Mouse (Mus musculus) gastrocnemius, adult 2 months (tissue): ENCODE measurements around the gene Necap2. TPM values are rescaled to one million over a fixed set of nuclear protein-coding genes. Genes with fewer than 3 reads are reported as not detected.

Experiments
- DNase-seq: peaks from one replicate; pipeline ENCODE4 v3.0.0; 2022
- H3K27ac ChIP-seq: fragments of 200-600 bp; 2 replicates; pipeline ENCODE4 v1.8.1; 2022; ENCODE audit warnings: mild to moderate bottlenecking
- H3K4me3 ChIP-seq: fragments of 200-600 bp; 2 replicates; pipeline ENCODE4 v1.8.1; 2022; ENCODE audit warnings: mild to moderate bottlenecking, moderate library complexity
- CTCF ChIP-seq: fragments of 200-600 bp; IDR thresholded peaks from 2 replicates; pipeline ENCODE4 v1.8.1; 2022; ENCODE audit warnings: antibody characterized with exemption, mild to moderate bottlenecking, moderate library complexity
- intact Hi-C: fragments of 180-260 bp; cut with DNase I; formaldehyde crosslinking; loops from one replicate; pipeline ENCODE4 v1.15.1; 2025
- long read RNA-seq, 2 experiments: library from polyadenylated mRNA; stranded (forward); transcript quantifications; one replicate each; pipeline ENCODE4 v2.0.0; 2021
- total RNA-seq, 2 experiments: library from RNA; stranded (reverse); gene quantifications; 2 replicates each; pipeline ENCODE4 v1.2.3; 2021

Necap2 gene
- 10 to 100 TPM; 13.1 to 16.5 TPM for total RNA-seq
- long read RNA-seq, experiment 1, transcript Necap2-201 (8 exons, 1,906 nt) = major isoform, 19 of 33 reads
- long read RNA-seq, experiment 1, partial matches to known transcripts = 5 of 33 reads
- long read RNA-seq, experiment 1, other reads (novel, unspliced or antisense) = 9 of 33 reads
- long read RNA-seq, experiment 2, transcript Necap2-201 (8 exons, 1,906 nt) = major isoform, 17 of 20 reads
- long read RNA-seq, experiment 2, partial matches to known transcripts = 1 of 20 reads
- long read RNA-seq, experiment 2, other reads (novel, unspliced or antisense) = 2 of 20 reads

- intact Hi-C loops = loop anchor here (5.0 kb wide), 1 partner anchor 59 kb away; the partner anchor contains the start of gene Szrd1
- Histone ChIP-seq H3K27ac (peak within 1 kb of the TSS; percentile 92), H3K4me3 (peak within 1 kb of the TSS; percentile 94)
- peak; percentile 98; the same call in 1 of the 2 replicates for TF ChIP-seq CTCF
- DNase-seq = peak; percentile 96
These were observed at the start of gene Necap2 for GRCm38 (mm10) chr4:141077681-141078509. TSS of gene Necap2 (minus strand) at chr4:141078357.

DNA sequence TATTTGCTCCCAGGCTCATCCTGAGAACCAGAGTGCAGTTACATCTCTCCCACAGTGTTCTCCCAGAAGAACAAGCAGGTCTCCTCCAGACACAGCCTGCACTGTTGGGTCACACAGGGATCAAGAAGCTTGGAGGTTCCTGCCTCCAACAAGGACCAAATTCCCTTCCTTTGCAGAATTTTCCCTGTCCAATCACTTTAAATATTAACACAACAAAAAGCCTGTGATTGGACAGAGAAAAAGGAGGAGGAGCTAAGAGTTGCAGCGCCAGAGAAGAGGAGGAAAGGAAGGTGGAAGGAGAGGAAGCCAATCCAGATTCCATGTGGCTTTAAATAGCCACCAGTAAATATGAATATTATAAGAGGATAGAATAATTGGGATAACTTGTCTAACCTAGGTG lies 44.9 kb upstream of the Necap2 start:
- no peak for TF ChIP-seq CTCF
- intact Hi-C loops = no loop called here
- no peak overlapping the region for H3K4me3 ChIP-seq
- peak overlapping the region; percentile 75 for H3K27ac ChIP-seq
- no peak for DNase-seq

- DNase-seq = peak; percentile 51
- no peak for TF ChIP-seq CTCF
- intact Hi-C loops = no loop called here
- Histone ChIP-seq H3K4me3 (no peak overlapping the region), H3K27ac (peak overlapping the region; percentile 75)
These were observed 44.5 kb upstream of the Necap2 start for GRCm38 (mm10) chr4:141122663-141123062.

- intact Hi-C loops = no loop called here
- Histone ChIP-seq H3K4me3 (no peak overlapping the region), H3K27ac (no peak overlapping the region)
- peak; percentile 67 for TF ChIP-seq CTCF
- peak; percentile 63 for DNase-seq
These were observed 42.5 kb upstream of the Necap2 start for GRCm38 (mm10) chr4:141120700-141121099.

DNA sequence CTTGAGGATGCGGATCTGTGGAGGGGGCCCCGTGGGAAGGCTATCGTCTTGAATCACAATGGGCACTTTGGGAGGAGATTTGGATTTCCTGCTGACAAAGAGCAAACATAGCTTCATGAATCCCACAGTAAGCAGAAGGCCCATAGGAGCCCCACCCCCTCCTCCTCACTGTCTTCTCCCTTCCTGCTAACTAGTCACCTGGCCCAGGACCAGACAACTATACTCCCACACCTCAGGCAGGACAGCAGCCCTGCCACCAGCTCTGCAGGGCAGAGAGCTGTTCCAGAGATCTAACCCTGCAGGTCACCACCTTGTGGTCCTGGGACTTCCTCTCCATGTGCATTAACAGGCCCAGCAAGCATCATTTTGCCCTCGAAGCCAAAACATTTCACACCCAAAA lies 40.5 kb upstream of the Necap2 start:
- Histone ChIP-seq H3K27ac (peak overlapping the region; percentile 54; the same call in 1 of the 2 replicates), H3K4me3 (no peak overlapping the region)
- DNase-seq = no peak
- TF ChIP-seq CTCF = no peak
- intact Hi-C loops = no loop called here

GRCm38 (mm10) chr4:141115398-141115797 lies 37.2 kb upstream of the Necap2 start:
- no peak for TF ChIP-seq CTCF

DNA sequence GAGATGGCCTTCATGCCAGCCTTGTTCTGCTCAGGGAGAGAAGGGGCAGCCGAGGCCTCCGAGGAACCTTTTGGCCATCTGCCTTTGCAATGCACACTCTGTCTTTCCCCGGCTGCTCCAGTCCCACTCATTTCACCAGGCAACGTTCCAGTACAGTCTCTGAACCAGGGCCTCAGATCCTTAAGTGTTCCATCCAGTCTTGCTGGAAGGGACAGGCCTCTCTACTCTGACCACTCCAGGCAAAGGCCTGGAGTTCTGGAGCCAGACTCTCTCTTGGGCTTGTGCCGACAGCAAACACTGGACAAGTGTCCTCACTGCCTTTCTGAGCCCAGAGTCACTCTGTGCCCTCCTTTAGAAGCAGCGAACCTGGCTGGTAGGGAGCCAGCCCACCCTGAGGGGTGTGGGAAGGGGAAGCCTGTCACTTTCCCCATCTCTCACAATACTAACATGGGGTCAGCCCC lies 36.4 kb upstream of the Necap2 start:
- no peak for TF ChIP-seq CTCF
- peak; percentile 44 for DNase-seq
- intact Hi-C loops = no loop called here
- H3K27ac ChIP-seq = peak overlapping the region; percentile 32
- no peak overlapping the region for H3K4me3 ChIP-seq

More at GRCm38 (mm10) chr4:141115398-141115797, 37.2 kb upstream of the Necap2 start:
- Histone ChIP-seq H3K27ac (no peak overlapping the region), H3K4me3 (no peak overlapping the region)
- intact Hi-C loops = no loop called here
- no peak for DNase-seq

- DNase-seq = no peak
- TF ChIP-seq CTCF = no peak
- peak overlapping the region; percentile 32; the same call in 1 of the 2 replicates for H3K27ac ChIP-seq
- intact Hi-C loops = no loop called here
- no peak overlapping the region for H3K4me3 ChIP-seq
These were observed 35.7 kb upstream of the Necap2 start for GRCm38 (mm10) chr4:141113831-141114230.

DNA sequence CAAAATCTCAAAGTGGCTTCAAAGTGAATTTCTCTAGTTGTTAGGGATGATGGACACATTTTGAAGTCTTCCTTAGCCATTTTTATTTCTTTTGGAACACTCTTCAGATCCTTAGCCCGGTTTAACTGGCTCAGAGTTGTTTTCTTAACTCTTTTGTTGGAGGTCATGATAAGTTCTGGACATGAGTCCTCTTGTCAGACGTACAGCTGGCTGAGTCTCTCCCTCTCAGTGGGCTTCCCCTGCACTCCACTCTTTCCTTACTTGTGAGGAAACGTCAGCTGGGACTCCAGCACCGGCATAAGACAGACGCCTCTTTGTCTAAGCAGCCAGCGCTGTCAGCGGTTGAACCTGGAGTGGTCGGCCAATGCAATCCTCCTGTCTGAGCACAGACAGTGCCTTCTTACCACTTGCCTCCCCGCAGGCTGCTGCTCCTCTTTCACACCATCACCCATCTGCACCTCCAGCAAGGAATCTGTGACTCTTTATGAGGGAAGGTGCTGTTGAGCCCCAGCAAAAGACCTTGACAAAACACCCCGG lies 30.1 kb upstream of the Necap2 start:
- TF ChIP-seq CTCF = no peak
- intact Hi-C loops = no loop called here
- H3K4me3 ChIP-seq = no peak overlapping the region
- no peak overlapping the region for H3K27ac ChIP-seq
- no peak for DNase-seq

- no peak for DNase-seq
- Histone ChIP-seq H3K4me3 (no peak overlapping the region), H3K27ac (no peak overlapping the region)
- intact Hi-C loops = no loop called here
- TF ChIP-seq CTCF = no peak
These were observed 28.5 kb upstream of the Necap2 start for GRCm38 (mm10) chr4:141106526-141107183.

DNA sequence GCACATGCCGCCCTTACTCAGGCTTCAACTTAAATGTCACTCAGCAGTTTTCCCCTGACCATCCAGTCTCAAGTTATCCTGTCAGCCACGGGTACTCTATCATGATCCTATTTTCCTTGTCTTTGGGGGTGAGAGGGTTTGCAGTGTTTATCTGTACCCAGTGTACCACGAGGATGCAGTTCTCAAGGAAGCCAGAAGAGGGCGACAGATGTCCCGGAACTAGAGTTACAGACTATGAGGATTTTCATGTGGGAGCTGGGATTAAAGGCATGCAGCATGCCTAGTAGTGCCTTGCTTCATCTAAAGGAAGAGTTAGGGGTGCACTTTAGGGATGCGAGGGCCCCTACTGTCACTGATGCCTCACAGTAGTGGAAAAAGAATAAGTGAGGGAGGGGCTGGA lies 23.7 kb upstream of the Necap2 start:
- intact Hi-C loops = no loop called here
- TF ChIP-seq CTCF = peak; percentile 58

DNA sequence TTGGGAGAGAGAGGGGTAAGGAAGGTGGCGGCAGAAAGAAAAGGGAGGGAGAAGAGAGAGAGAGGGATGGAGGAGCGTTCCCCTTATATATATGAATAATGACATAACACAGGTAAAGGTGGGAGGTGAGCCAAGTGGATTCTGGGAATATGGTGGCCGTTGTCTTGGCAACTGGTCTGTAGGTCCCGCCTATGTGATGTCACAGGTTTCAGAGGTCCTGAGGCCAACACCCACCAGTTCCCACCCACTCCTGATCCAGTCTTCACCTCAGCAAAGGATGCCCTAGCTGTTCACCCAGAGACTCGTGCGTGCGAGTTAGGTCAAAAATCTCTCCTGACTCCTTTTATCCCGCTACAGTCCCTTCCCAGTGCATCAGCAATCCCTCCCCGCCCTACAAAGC lies 23.1 kb upstream of the Necap2 start:
- intact Hi-C loops = no loop called here
- peak; percentile 3 for DNase-seq
- Histone ChIP-seq H3K27ac (no peak overlapping the region), H3K4me3 (no peak overlapping the region)
- TF ChIP-seq CTCF = no peak

More for the DNA sequence above, 23.7 kb upstream of the Necap2 start:
- Histone ChIP-seq H3K27ac (no peak overlapping the region), H3K4me3 (no peak overlapping the region)
- peak; percentile 19 for DNase-seq

- H3K4me3 ChIP-seq = no peak overlapping the region
- intact Hi-C loops = no loop called here
- DNase-seq = no peak
These were observed 21.8 kb upstream of the Necap2 start for GRCm38 (mm10) chr4:141099956-141100355.

More at GRCm38 (mm10) chr4:141099956-141100355, 21.8 kb upstream of the Necap2 start:
- TF ChIP-seq CTCF = no peak
- H3K27ac ChIP-seq = no peak overlapping the region
